Mouse (Mus musculus): Measurements from ENCODE around the gene Mtmr6.
A peak's percentile ranks its signal among the peaks of the same experiment; 100 is the strongest.

Gene Mtmr6

GRCm38 (mm10) chr14:60264990-60265876 is at the start of gene Mtmr6:
Gene Mtmr6 (plus strand): TSS chr14:60265228.
- peak; percentile 92 for DNase-seq

GRCm38 (mm10) chr14:60216125-60216524 is 48.9 kb upstream of the Mtmr6 start:
- DNase-seq = no peak

GRCm38 (mm10) chr14:60217616-60218015 is 47.4 kb upstream of the Mtmr6 start:
- no peak for DNase-seq

- no peak for DNase-seq
Observed at GRCm38 (mm10) chr14:60219886-60220285, 45.1 kb upstream of the Mtmr6 start.

- DNase-seq = no peak
Observed at GRCm38 (mm10) chr14:60238551-60238950, 26.5 kb upstream of the Mtmr6 start.

DNA sequence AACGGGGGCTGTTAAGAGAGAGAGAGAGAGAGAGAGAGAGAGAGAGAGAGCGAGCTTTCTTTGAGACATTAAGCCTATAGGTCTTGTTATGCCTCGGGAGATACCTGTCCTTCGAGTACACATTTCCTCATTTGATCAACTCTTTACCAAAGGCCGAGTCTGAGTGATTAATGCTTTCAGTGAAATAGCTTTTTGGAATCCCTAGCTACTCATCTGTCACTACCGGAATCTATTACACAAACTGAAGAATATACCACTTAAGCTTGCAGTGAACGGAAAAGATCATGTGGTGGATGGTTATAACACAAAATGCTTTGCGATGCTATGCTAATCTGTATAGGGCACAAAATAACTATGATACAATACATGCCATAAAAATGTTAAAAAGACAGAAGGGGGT is 14.7 kb upstream of the Mtmr6 start:
- no peak for DNase-seq

DNA sequence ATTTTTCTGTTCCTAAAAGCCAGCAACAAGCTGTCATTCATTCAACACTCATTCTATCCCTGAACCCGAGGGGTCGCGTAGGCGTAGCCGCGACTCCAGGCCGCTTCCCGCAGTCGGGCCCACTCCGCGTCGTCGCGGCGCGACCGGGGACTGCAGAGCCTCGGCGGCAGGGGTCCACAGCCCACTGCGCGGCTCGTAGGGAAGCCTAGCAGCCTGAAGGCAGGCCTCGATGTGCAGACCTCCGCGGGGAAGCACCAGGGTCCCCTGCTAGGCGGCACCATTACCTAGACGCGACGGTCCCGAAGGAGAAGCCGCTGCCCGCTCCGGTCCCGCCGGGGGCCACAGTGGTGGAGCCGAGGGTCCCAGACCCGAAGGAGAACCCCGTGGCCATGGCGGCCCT is 14.1 kb upstream of the Mtmr6 start:
- no peak for DNase-seq

- DNase-seq = peak; percentile 98
Observed at GRCm38 (mm10) chr14:60251281-60252003, 13.6 kb upstream of the Mtmr6 start, which contains the start of the genes Nupl1 and Gm49336. Gene Nupl1 (minus strand): TSS chr14:60251431. Gene Gm49336 (minus strand): TSS chr14:60251507.

DNA sequence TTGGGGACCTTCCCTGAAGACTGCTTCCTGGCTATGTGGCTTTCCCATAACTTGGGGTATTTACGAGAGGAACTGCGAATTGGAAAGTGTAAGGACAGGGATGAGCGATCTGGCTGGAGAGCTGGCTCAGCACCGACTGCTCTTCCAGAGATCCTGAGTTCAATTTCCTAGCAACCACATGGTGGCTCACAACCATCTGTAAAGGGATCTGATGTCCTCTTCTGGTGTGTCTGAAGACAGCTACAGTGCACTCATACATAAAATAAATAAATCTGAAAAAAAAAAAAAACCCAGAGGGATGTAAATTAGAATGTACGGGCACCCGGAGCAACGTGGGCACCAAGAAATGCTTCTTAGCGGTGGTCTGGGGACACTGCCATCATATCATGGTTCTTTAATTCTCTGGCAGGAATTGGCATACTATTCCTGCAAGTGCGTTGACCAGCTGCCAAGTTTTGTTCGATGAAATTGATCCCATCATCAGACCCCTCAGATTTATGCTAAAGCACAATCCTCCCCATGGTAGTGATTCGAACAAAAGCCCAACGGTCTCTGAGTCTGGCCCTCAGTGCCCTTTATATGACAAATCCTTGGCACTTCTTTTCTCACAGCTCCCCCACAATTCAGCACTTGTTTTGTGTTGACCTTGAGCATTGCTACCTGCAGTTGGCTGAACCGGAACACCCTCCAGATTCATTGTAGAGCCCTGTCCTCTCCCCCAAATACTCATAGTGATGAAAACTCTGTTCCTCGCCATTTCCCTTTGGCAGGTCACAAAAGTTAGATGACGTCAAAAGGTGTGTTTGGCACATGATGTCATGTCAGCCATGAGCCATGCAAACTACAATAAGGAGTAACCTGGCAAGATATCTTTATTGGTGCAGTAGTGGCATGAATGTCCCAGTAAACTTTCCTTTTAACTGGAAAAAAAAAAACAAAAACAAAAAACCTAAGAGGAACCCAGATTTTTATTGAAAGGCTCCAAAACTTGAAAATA is 12.7 kb upstream of the Mtmr6 start:
- peak; percentile 35 for DNase-seq

DNA sequence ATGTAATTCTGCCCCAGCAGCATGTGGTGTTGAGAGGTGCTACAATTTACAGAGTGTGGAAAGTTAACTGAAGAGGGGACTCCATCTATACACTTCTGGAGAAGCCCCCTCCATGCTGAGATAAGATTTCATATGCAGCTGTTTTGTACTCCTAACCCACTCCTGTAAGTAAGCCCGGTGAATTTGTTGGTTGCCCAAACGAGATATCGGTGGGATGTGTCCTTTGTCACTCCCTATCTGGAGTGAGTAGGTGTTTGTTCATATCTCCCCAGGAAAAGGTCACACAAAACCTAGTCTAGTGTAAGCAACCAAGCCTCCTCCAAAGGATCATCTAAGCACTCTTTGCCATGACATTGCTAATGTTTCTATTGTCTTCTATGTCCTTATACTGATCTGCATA is 11.6 kb upstream of the Mtmr6 start:
- DNase-seq = no peak

DNA sequence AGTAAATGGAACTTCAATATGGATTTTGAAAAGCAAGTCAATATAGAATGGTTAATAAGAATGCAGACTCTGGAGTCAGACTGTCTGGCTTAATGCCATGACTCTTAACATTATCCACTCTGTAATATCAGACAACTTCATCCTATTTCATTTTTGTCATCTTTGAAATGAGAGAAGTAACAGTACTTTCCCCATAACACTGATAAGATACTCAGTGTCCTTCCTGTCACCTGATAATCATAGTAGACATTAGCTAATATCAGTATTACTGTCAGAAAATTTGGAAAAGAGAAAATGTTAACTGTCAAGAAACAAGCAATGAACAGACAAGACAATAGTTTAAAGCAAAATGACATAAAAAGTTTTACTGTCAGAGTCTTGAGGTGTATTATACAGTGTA is 10.3 kb upstream of the Mtmr6 start:
- DNase-seq = no peak

DNA sequence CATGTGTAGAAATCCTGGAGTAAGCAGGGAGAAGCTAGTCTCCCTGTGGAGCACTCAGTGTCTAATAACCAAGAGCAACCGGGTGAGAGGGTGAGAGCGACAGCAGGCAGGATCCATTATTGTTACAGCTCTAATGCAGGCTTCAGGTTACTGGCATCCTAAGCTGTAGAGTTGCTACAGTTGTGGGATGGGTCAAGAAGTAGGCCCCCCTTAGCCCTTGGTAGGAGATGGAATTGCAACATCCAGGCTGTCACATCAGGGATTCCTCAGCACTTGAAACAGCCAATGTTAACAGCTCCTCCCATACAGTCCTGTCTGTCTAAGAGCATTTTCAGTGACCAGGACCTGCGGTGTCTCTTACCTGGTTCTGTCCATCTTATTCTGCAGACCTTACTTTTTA is 8.7 kb upstream of the Mtmr6 start:
- no peak for DNase-seq

GRCm38 (mm10) chr14:60257101-60257500 is 7.9 kb upstream of the Mtmr6 start:
- no peak for DNase-seq

DNA sequence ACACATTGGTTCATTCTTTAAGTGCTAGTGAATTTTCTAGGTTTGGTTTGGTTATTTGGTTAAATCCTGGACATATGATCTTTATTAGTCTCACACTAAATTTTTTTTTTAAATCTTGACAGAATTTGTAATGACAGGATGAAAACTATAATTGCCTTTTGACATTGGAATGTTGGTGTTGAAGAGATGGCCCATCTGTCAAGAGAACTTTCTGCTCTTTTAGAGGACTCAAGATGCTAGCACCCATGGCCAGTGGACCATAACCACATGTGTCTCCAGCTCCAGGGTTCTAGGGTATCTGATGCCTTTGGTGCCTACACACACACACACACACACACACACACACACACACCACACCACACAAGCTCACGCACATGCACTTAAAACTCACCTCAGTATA is 7.2 kb upstream of the Mtmr6 start:
- no peak for DNase-seq

GRCm38 (mm10) chr14:60262316-60262715 is 2.7 kb upstream of the Mtmr6 start:
- no peak for DNase-seq

DNA sequence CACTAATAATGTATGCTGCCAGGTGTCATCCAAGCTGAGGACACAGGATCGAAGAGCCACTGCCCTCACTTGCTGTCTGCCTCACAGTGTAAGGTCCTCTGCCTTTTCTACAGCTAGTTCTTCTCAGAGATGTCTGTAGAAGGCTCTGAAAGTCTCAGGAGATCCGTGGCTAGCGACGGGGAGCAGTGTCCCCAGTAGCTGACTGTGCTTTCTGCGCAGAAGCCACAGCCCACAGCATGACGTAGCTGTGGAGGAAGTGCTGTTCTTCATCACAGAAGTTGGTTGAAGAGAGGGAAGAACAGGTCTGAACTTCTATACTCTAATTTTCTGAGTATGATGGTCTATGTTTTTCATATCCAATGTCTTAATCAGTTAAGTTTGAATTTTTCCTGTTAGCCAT is 4.3 kb downstream of the Mtmr6 start:
- DNase-seq = no peak

DNA sequence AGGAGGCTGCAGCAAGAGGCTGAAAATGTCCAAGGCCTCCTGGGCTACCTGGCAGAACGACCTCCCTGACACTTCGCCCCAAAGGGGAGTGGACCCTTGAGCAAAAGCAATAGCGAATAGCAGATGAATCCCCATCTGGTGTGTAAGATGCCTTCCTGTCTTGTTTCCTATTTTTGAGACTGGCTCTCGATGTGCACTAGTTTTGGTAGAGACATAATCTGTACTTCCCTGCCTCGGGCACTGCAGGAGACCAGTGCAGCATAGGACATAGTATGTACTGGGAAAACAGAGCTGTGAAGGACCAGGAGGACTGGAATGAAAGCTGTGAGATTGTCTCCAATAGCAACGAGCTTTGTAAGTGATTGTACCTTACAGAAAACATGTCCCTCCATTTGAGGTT is 8.3 kb downstream of the Mtmr6 start:
- DNase-seq = no peak

GRCm38 (mm10) chr14:60275301-60276276 is 10.6 kb downstream of the Mtmr6 start:
- no peak for DNase-seq

DNA sequence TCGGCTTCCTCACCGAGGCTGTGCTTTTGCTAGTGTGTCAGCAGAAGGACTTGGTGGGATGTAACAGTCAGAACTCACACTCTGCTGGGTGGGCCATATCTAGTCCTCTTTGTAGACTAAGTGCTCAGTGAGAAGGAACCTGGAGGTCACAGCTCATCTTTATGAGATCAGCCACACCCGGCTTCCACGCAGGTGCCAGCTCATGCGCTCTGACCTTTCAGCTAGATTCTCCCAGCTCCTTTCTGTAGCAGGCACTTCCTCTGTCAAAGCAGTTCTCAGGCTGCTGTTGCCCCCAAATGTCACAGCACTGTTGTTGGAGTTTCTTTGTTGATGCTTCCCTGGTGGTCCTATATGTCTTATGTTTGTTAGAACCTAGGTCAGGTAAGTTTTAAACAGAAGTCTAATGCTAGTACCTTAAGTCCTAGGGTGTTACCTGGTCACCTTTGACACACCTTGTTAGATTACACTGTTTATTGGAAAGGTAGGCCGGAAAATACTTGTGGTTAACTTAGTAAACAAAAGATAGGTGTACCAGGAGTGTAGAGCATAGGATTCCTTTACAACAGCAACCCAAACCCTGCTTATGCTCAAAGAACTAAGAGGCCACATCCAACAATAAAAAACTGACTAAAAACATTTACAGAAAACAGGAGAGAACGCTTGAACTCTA is 21.3 kb downstream of the Mtmr6 start:
- DNase-seq = no peak

DNA sequence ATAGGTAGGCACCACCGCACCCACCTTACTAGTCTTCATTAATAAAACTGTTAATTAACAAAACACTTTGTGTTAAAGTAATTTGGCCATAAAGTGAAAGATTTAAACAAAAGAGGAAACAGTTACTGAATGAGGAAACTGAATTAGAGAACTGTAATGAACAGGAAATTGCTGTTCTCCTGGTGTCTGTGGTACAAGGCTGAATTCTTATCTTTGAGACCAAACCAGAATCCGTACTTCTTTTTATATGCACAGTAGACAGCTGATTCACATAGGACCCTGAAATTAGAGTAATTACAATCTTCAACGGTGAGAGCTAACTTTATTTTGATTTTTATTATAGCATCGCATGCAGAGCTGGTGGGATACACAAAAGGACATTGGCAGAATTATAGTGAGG is 25.3 kb downstream of the Mtmr6 start:
- no peak for DNase-seq

- DNase-seq = no peak
Observed at GRCm38 (mm10) chr14:60295531-60295930, 30.5 kb downstream of the Mtmr6 start.

Measured in cerebellum, adult 11 months (tissue).